Mouse (Mus musculus) intestine, embryonic 14.5 days (tissue): ENCODE results near the gene Myog. TPM values are rescaled to one million over a fixed set of nuclear protein-coding genes. Genes with fewer than 3 reads are reported as not detected.
"Not testable (repeated sequence)": the region's sequence is repeated elsewhere in the genome, so short reads cannot be mapped to it uniquely, and the experiment has no call there.

ENCODE experiments used
- ATAC-seq: fragments of 200-750 bp; cut with Nextera tagmentation; replicated peaks from 2 replicates; pipeline ENCODE4 v1.8.0; 2017; ENCODE audit warnings: low read depth, moderate number of reproducible peaks, moderate TSS enrichment, moderate library complexity; ENCODE audit not compliant: low FRiP score, low TSS enrichment
- DNase-seq: peaks from one replicate; pipeline ENCODE4 v3.0.0-alpha.2; 2018; ENCODE audit warnings: low spot score
- H3K27ac ChIP-seq: fragments of 300-500 bp; sonication (generic); 2 replicates; pipeline ENCODE4 v1.5.1; 2014; ENCODE audit warnings: low read depth, mild to moderate bottlenecking, control low read depth
- H3K27me3 ChIP-seq: fragments of 300-500 bp; sonication (generic); replicated peaks from 2 replicates; pipeline ENCODE4 v1.6.1; 2014; ENCODE audit warnings: low read length, control low read depth; ENCODE audit not compliant: control insufficient read depth, insufficient read depth
- H3K36me3 ChIP-seq: fragments of 300-500 bp; sonication (generic); 2 replicates; pipeline ENCODE4 v1.6.1; 2014; ENCODE audit warnings: low read length, control low read depth; ENCODE audit not compliant: control insufficient read depth, insufficient read depth
- H3K4me1 ChIP-seq: fragments of 300-500 bp; sonication (generic); replicated peaks from 2 replicates; pipeline ENCODE4 v1.6.1; 2014; ENCODE audit warnings: low read length, control low read depth, mixed read lengths; ENCODE audit not compliant: control insufficient read depth, insufficient read depth
- H3K4me2 ChIP-seq: fragments of 300-500 bp; sonication (generic); 2 replicates; pipeline ENCODE4 v1.6.1; 2014; ENCODE audit warnings: low read length
- H3K4me3 ChIP-seq: fragments of 300-500 bp; sonication (generic); 2 replicates; pipeline ENCODE4 v1.5.1; 2014; ENCODE audit warnings: low read depth, low read length, control low read depth, mixed read lengths
- H3K9ac ChIP-seq: fragments of 300-500 bp; sonication (generic); 2 replicates; pipeline ENCODE4 v1.6.1; 2014; ENCODE audit warnings: mild to moderate bottlenecking, low read length
- H3K9me3 ChIP-seq: fragments of 300-500 bp; sonication (generic); 2 replicates; pipeline ENCODE4 v1.6.1; 2016; ENCODE audit warnings: low read length, control low read depth; ENCODE audit not compliant: control insufficient read depth
- WGBS: fragments of 180-500 bp; shearing (Covaris S2); extraction: QIAGEN DNeasy Blood & Tissue Kit; methylation state at CpG from one replicate; pipeline ENCODE4 v1.1.7; 2014; 5-methylcytosine and 5-hydroxymethylcytosine counted together
- polyA plus RNA-seq: library from polyadenylated mRNA; unstranded; fragments of >200 nt; fragmentation: Nextera tagmentation; extraction: Ambion mirVana; gene quantifications from 2 replicates; pipeline ENCODE4 v1.2.1, GENCODE M21; 2014

Myog gene
- polyA plus RNA-seq, 1 experiment from 2014 or later: not detected

GRCm38 (mm10) chr1:134249681-134250080, 40.1 kb upstream of the Myog start:
- H3K4me2 ChIP-seq, H3K36me3 ChIP-seq, H3K27ac ChIP-seq, DNase-seq, H3K27me3 ChIP-seq, H3K9me3 ChIP-seq, ATAC-seq, H3K4me1 ChIP-seq, H3K4me3 ChIP-seq, H3K9ac ChIP-seq: not testable (repeated sequence)
- 74% methylated on average over 1 of the region's 1 CpGs for WGBS

GRCm38 (mm10) chr1:134264341-134264740, 25.4 kb upstream of the Myog start:
- Histone ChIP-seq H3K9ac (no peak overlapping the region), H3K27me3 (no peaks in the 10 kb centered on the region), H3K4me1 (no peaks in the 10 kb centered on the region), H3K27ac (no peak overlapping the region), H3K36me3 (no peaks in the 10 kb centered on the region), H3K9me3 (peaks cover 6% of the 10 kb centered on the region; the same call in 1 of the 2 replicates), H3K4me2 (no peak overlapping the region), H3K4me3 (no peak overlapping the region)
- no peak for DNase-seq
- 88% methylated on average over 6 of the region's 6 CpGs for WGBS
- no peak for ATAC-seq

- Histone ChIP-seq H3K36me3 (no peaks in the 10 kb centered on the region), H3K4me2 (no peak overlapping the region), H3K27me3 (no peaks in the 10 kb centered on the region), H3K9me3 (peaks cover 5% of the 10 kb centered on the region; the same call in 1 of the 2 replicates), H3K4me3 (no peak overlapping the region), H3K9ac (no peak overlapping the region), H3K4me1 (no peaks in the 10 kb centered on the region), H3K27ac (no peak overlapping the region)
- ATAC-seq: no peak
- DNase-seq: no peak
- 14% methylated on average over 2 of the region's 2 CpGs for WGBS
Measured at GRCm38 (mm10) chr1:134265797-134266196, 24.0 kb upstream of the Myog start.

DNA sequence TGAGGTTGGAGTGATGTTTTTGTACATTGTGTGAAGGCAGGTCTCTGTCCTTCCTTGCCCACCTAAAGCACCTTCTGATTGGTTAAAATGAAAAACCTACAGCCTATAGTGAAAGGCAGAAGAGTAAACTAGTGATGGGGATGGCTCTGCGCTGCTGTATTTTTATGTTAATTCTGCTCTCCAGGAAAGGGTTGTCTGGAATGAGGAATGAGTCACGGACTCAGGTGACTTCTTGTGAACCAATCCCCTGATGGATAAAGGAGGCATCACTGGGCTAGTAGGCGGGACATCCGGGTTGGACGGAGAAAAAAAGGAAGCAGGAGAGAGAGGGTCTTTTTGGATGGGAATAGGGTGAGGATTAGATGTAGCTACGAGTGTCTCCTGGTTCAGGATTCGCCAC, 19.8 kb upstream of the Myog start:
- H3K4me2 ChIP-seq: no peak overlapping the region
- no peak for ATAC-seq

DNA sequence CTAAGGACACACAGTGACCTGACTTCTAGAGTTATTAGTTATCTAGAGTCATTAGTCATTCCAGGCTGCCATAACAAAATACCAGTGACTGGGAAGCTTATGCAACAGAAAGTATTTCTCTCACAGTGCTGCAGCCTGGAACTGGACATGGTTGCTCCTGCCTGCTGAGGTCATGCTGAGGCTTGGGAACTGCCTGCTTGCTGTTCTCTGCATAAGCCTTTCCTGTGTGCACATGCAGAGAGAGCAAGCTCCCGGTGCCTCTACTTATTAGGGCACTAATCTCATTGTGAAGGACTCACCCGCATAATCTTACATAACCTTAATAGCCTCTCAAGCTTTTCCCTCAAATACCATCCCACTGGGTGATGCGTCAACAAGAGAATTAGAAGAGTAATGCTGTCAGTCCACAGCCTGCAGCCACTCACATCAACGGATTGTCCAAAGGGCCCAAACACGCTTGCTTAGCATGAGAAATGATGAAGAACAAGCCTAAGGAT, 17.0 kb upstream of the Myog start:
- Histone ChIP-seq H3K9me3 (no peaks in the 10 kb centered on the region), H3K36me3 (no peaks in the 10 kb centered on the region), H3K4me3 (no peak overlapping the region), H3K9ac (no peak overlapping the region), H3K27me3 (no peaks in the 10 kb centered on the region), H3K4me1 (0 out of 2 replicates have a peak, but pooled peaks cover 3% of the 10 kb centered on the region), H3K27ac (no peak overlapping the region), H3K4me2 (no peak overlapping the region)
- WGBS: 69% methylated on average over 5 of the region's 5 CpGs
- no peak for ATAC-seq
- DNase-seq: no peak

More for the DNA sequence above, 19.8 kb upstream of the Myog start:
- H3K9me3 ChIP-seq: no peaks in the 10 kb centered on the region
- H3K27me3 ChIP-seq: no peaks in the 10 kb centered on the region
- H3K4me3 ChIP-seq: no peak overlapping the region
- H3K36me3 ChIP-seq: no peaks in the 10 kb centered on the region
- 75% methylated on average over 7 of the region's 7 CpGs for WGBS
- H3K9ac ChIP-seq: no peak overlapping the region
- no peak for DNase-seq
- H3K4me1 ChIP-seq: 0 out of 2 replicates have a peak, but pooled peaks cover 3% of the 10 kb centered on the region
- H3K27ac ChIP-seq: no peak overlapping the region

GRCm38 (mm10) chr1:134273493-134274395, 16.0 kb upstream of the Myog start:
- Histone ChIP-seq H3K27me3 (no peaks in the 10 kb centered on the region), H3K4me1 (0 out of 2 replicates have a peak, but pooled peaks cover 3% of the 10 kb centered on the region), H3K9me3 (no peaks in the 10 kb centered on the region), H3K4me3 (no peak overlapping the region), H3K36me3 (no peaks in the 10 kb centered on the region), H3K4me2 (no peak overlapping the region), H3K9ac (no peak overlapping the region), H3K27ac (no peak overlapping the region)
- DNase-seq (no peak), ATAC-seq (no peak)
- WGBS: 46% methylated on average over 9 of the region's 9 CpGs

DNA sequence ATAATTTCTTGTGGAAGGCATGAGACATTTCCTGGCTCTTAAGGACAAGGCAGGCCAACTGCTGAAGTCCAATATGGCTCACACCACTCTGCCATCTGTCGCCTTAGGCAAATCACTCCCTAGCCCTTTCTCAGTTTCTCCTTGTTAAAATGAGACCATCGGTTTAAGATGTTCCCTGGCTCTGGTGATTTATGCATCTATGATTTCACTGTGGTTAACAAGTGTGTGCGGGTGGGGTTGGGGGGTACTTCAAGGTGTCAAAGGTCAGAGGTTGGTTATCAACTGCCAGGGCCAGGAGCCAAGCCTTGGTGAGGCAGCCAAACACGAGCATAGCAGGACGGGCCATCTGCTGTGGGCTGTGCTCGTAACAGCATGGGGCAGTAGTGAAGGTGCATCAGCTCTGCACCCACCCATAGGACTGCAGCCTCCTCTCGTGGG, 15.3 kb upstream of the Myog start:
- H3K9ac ChIP-seq: no peak overlapping the region

DNA sequence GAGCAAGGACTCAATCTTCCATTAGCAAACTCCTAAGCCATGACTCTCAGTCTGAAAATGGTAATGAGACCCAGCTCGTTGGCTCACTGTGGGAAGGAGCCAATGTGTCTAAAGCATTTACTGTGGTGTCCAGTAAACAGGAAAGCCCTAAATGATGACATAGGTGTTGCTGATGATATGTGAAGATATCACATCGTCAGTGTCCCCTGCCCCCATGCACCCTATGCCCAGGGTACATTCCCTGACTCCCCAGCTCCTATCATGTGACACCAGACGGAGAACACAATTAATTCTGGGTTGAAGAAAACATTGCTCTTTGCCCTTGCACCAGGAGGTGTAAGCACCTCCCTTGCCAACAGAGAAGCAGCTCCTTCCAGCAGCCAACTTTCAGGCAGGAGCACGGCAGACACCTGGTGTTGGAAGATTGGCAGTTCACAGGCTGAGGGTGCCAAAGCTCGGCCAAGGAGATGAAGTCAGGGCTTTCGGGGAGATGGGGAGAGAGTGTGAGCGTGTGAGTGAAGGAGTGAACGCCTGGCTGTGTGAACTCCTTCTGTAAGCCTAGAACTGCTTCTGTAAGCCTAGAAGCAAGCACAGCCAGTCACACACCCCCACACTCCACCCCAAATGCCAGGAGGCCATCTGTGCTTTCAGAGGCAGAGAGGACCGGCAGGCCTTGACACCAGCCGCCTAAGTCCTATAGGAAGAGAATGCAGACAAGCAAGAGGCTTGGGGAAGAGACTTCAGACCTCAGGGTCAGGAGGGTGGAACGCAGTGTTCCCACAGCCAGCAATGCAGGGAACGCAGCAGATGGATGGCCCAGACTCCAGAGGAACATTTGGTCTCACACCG, 13.9 kb upstream of the Myog start:
- no peak overlapping the region for H3K9ac ChIP-seq
- no peak overlapping the region for H3K4me2 ChIP-seq
- no peak overlapping the region for H3K27ac ChIP-seq
- no peaks in the 10 kb centered on the region for H3K27me3 ChIP-seq
- H3K4me3 ChIP-seq: no peak overlapping the region
- DNase-seq (no peak), ATAC-seq (no peak)
- H3K9me3 ChIP-seq: no peaks in the 10 kb centered on the region
- H3K4me1 ChIP-seq: 0 out of 2 replicates have a peak, but pooled peaks cover 3% of the 10 kb centered on the region
- no peaks in the 10 kb centered on the region for H3K36me3 ChIP-seq
- WGBS: 61% methylated on average over 13 of the region's 13 CpGs

More for the DNA sequence above, 15.3 kb upstream of the Myog start:
- Histone ChIP-seq H3K4me3 (no peak overlapping the region), H3K27ac (no peak overlapping the region), H3K4me2 (no peak overlapping the region), H3K9me3 (no peaks in the 10 kb centered on the region), H3K27me3 (no peaks in the 10 kb centered on the region), H3K36me3 (no peaks in the 10 kb centered on the region), H3K4me1 (0 out of 2 replicates have a peak, but pooled peaks cover 3% of the 10 kb centered on the region)
- 68% methylated on average over 7 of the region's 7 CpGs for WGBS
- no peak for ATAC-seq
- no peak for DNase-seq
